Mouse (Mus musculus) mouse embryonic stem cell (cell line): Measurements from ENCODE around the gene F8.
"Not testable (repeated sequence)": the region's sequence is repeated elsewhere in the genome, so short reads cannot be mapped to it uniquely, and the experiment has no call there.

Experiments
- in situ Hi-C, 2 experiments: fragments of 300-500 bp; cut with MboI; formaldehyde crosslinking; loops; 1 replicate in 1 of 2; 3 replicates in 1 of 2; pipeline ENCODE4 v1.14.3; 2019 to 2020; ENCODE audit warnings: low sequenced_read_pairs in 2 of 2, low pct_unique_long_range_greater_than_20kb in 1 of 2, mixed read lengths in 1 of 2; ENCODE audit not compliant: unreplicated experiment in 1 of 2

Gene F8

GRCm38 (mm10) chrX:75382195-75382771 lies at the start of gene F8, which contains the start of gene Fundc2:
F8 (minus strand) TSS chrX:75382615.
Fundc2 (plus strand) TSS chrX:75382399.
- in situ Hi-C loops = no loop called here

GRCm38 (mm10) chrX:75415936-75416785 lies 33.7 kb upstream of the F8 start, which contains the start of the genes Cmc4, Mtcp1 and Brcc3:
Cmc4 (minus strand) TSS chrX:75416584.
Mtcp1 (minus strand) TSS chrX:75416588.
Brcc3 (plus strand) TSS chrX:75416628.
- in situ Hi-C loops = no loop called here

GRCm38 (mm10) chrX:75409711-75410110 lies 27.3 kb upstream of the F8 start:
- in situ Hi-C loops = no loop called here

GRCm38 (mm10) chrX:75403350-75403749 lies 20.9 kb upstream of the F8 start:
- in situ Hi-C loops = no loop called here

- in situ Hi-C loops = no loop called here
Measured at GRCm38 (mm10) chrX:75402668-75403067, 20.3 kb upstream of the F8 start.

GRCm38 (mm10) chrX:75399471-75399870 lies 17.1 kb upstream of the F8 start:
- in situ Hi-C loops = no loop called here

- in situ Hi-C loops = no loop called here
Measured at GRCm38 (mm10) chrX:75381699-75382098, 716 bp downstream of the F8 start.

- in situ Hi-C loops = no loop called here
Measured at GRCm38 (mm10) chrX:75381176-75381575, 1.2 kb downstream of the F8 start.

GRCm38 (mm10) chrX:75376815-75377214 lies 5.6 kb downstream of the F8 start:
- in situ Hi-C loops = no loop called here

- in situ Hi-C loops = no loop called here
Measured at GRCm38 (mm10) chrX:75372666-75373425, 9.6 kb downstream of the F8 start.

GRCm38 (mm10) chrX:75370197-75370596 lies 12.2 kb downstream of the F8 start:
- in situ Hi-C loops = no loop called here

GRCm38 (mm10) chrX:75323556-75323955 lies 58.9 kb downstream of the F8 start:
- in situ Hi-C loops = no loop called here

- in situ Hi-C loops = loop anchor here in 1 of 2 experiments (10.0 kb wide), 1 partner anchor 63 kb away; no protein-coding TSS in a partner anchor
Measured at GRCm38 (mm10) chrX:75271676-75272075, 110.7 kb downstream of the F8 start.

- in situ Hi-C loops = not testable (repeated sequence)
Measured at GRCm38 (mm10) chrX:75233603-75234376, 148.6 kb downstream of the F8 start.

GRCm38 (mm10) chrX:75231456-75231855 lies 151.0 kb downstream of the F8 start:
- in situ Hi-C loops = no loop called here

- in situ Hi-C loops = no loop called here
Measured at GRCm38 (mm10) chrX:75163670-75164069, 218.7 kb downstream of the F8 start, which contains the start of gene Smim9. Smim9 (minus strand) TSS chrX:75163770.

GRCm38 (mm10) chrX:75155576-75156243 lies 226.7 kb downstream of the F8 start:
- in situ Hi-C loops = no loop called here

- in situ Hi-C loops = no loop called here
Measured at GRCm38 (mm10) chrX:75152249-75152648, 230.2 kb downstream of the F8 start.
